Mouse (Mus musculus) liver, adult 10 weeks (tissue): ENCODE data around the gene Shh. TPM values are rescaled to one million over a fixed set of nuclear protein-coding genes. Genes with fewer than 3 reads are reported as not detected.

ENCODE experiments used
- polyA plus RNA-seq: library from polyadenylated mRNA; stranded (reverse); fragments of 350-450 nt; fragmentation: Illumina TruSeq; extraction: RNeasy Lipid Tissue Mini Kit (QIAGEN cat#74804); gene quantifications from one replicate; pipeline ENCODE4 v1.2.3, GENCODE M21; 2014; ENCODE audit warnings: low read depth, low replicate concordance

Shh gene
- 0.16 TPM for polyA plus RNA-seq

DNA sequence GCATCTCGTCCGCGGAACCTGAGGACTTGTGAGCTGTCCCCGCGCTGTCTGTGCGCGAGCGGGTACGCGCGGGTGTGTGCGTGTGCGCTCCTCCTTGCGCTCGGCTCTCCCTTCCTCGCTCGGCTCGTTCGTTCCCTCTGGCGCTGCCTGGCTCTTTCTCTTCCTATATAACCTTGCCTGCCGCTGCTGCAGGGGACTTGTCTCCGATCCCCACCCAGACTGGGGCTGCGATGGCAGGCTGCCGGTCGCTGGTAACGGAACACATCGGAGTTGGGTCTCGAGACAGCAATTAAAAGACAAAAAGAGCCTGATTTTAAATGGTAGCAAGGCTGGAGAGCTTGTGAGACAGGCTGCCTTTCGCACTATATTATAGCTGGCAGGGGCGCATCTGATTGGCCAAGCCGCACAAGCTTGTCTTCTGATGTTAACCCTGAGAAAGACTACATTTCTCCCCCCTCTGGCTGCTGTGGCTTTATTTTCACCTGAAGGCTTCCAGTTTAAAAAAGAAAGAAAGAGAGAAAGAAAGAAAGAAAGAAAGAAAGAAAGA lies at the start of gene Shh:
Gene Shh (minus strand): TSS at position 497 of the 547 bp plus-strand sequence.

Other genes with a start within 250 kb of the Shh start
- not detected for gene Cnpy1, start 221.4 kb downstream of the Shh start, polyA plus RNA-seq
- gene Rbm33, start 150.1 kb downstream of the Shh start, polyA plus RNA-seq, result 28.3 TPM